Mouse (Mus musculus) frontal cortex, postnatal 36 days (tissue): ENCODE results near the gene Egln1.

Source experiments
- DNase-seq, 2 experiments: peaks; one replicate each; pipeline ENCODE4 v3.0.0; 2022; ENCODE audit warnings: low spot score in 2 of 2

The Egln1 gene

GRCm38 (mm10) chr8:124860188-124860587, 88.9 kb downstream of the Egln1 start:
- no peak for DNase-seq

- no peak for DNase-seq
Measured at GRCm38 (mm10) chr8:124859466-124859865, 89.7 kb downstream of the Egln1 start.
